Mouse (Mus musculus) hindbrain, embryonic 11.5 days (tissue): ENCODE measurements around the gene Fam243. TPM values are rescaled to one million over a fixed set of nuclear protein-coding genes. Genes with fewer than 3 reads are reported as not detected.

Source experiments
- ATAC-seq: fragments of 200-750 bp; cut with Nextera tagmentation; 2 replicates; pipeline ENCODE4 v1.8.0; 2017; ENCODE audit warnings: mild to moderate bottlenecking, moderate TSS enrichment, moderate library complexity; ENCODE audit not compliant: low FRiP score
- DNase-seq: peaks from one replicate; pipeline ENCODE4 v3.0.0-alpha.2; 2015; ENCODE audit warnings: low spot score
- H3K27ac ChIP-seq: fragments of 300-500 bp; sonication (generic); 2 replicates; pipeline ENCODE4 v1.5.1; 2014; ENCODE audit warnings: mild to moderate bottlenecking, low read depth, low read length
- H3K27me3 ChIP-seq: fragments of 300-500 bp; sonication (generic); 2 replicates; pipeline ENCODE4 v1.6.1; 2014; ENCODE audit warnings: mild to moderate bottlenecking, low read length, moderate library complexity, mixed read lengths; ENCODE audit not compliant: control insufficient read depth, insufficient read depth
- H3K36me3 ChIP-seq: fragments of 300-500 bp; sonication (generic); 2 replicates; pipeline ENCODE4 v1.6.1; 2014; ENCODE audit warnings: mild to moderate bottlenecking, low read length, moderate library complexity, mixed read lengths; ENCODE audit not compliant: control insufficient read depth, insufficient read depth
- H3K4me1 ChIP-seq: fragments of 300-500 bp; sonication (generic); replicated peaks from 2 replicates; pipeline ENCODE4 v1.6.1; 2014; ENCODE audit warnings: low read length, mixed read lengths; ENCODE audit not compliant: control insufficient read depth, insufficient read depth
- H3K4me2 ChIP-seq: fragments of 300-500 bp; sonication (generic); replicated peaks from 2 replicates; pipeline ENCODE4 v1.6.1; 2014; ENCODE audit warnings: mild to moderate bottlenecking, low read depth, low read length
- H3K4me3 ChIP-seq: fragments of 300-500 bp; sonication (generic); 2 replicates; pipeline ENCODE4 v1.5.1; 2014; ENCODE audit warnings: low read depth, low read length
- H3K9ac ChIP-seq: fragments of 300-500 bp; sonication (generic); 2 replicates; pipeline ENCODE4 v1.6.1; 2014; ENCODE audit warnings: low read depth, low read length
- H3K9me3 ChIP-seq: fragments of 300-500 bp; sonication (generic); 2 replicates; pipeline ENCODE4 v1.6.1; 2016; ENCODE audit warnings: low read length; ENCODE audit not compliant: control insufficient read depth
- WGBS: fragments of 180-500 bp; shearing (Covaris S2); extraction: QIAGEN DNeasy Blood & Tissue Kit; methylation state at CpG from one replicate; pipeline ENCODE4 v1.1.7; 2014; 5-methylcytosine and 5-hydroxymethylcytosine counted together
- polyA plus RNA-seq: library from polyadenylated mRNA; unstranded; fragments of >200 nt; fragmentation: Nextera tagmentation; extraction: Ambion mirVana; gene quantifications from 2 replicates; pipeline ENCODE4 v1.2.1, GENCODE M21; 2014

The Fam243 gene
- polyA plus RNA-seq, 1 experiment from 2014 or later: not detected

- H3K9me3 ChIP-seq: no peaks in the 10 kb centered on the region
- H3K4me1 ChIP-seq: no peaks in the 10 kb centered on the region
- H3K4me3 ChIP-seq: no peak overlapping the region
- H3K9ac ChIP-seq: no peak overlapping the region
- WGBS: 45% methylated on average over 13 of the region's 13 CpGs
- no peaks in the 10 kb centered on the region for H3K27me3 ChIP-seq
- DNase-seq (peak; percentile 75), ATAC-seq (peak; percentile 74)
- H3K36me3 ChIP-seq: peaks cover 3% of the 10 kb centered on the region; the same call in 1 of the 2 replicates
- H3K27ac ChIP-seq: no peak overlapping the region
- no peak overlapping the region for H3K4me2 ChIP-seq
Observed at GRCm38 (mm10) chr16:92313953-92314741, 7.1 kb downstream of the Fam243 start.

- Histone ChIP-seq H3K36me3 (peaks cover 3% of the 10 kb centered on the region; the same call in 1 of the 2 replicates), H3K9me3 (no peaks in the 10 kb centered on the region), H3K4me3 (no peak overlapping the region), H3K4me1 (no peaks in the 10 kb centered on the region), H3K27me3 (no peaks in the 10 kb centered on the region), H3K27ac (no peak overlapping the region), H3K4me2 (no peak overlapping the region), H3K9ac (no peak overlapping the region)
- ATAC-seq (no peak), DNase-seq (no peak)
- 55% methylated on average over 4 of the region's 4 CpGs for WGBS
Observed at GRCm38 (mm10) chr16:92309126-92309525, 12.1 kb downstream of the Fam243 start.

- no peak overlapping the region for H3K4me2 ChIP-seq
- ATAC-seq: no peak
- DNase-seq: no peak
- no peaks in the 10 kb centered on the region for H3K27me3 ChIP-seq
- no peak overlapping the region for H3K4me3 ChIP-seq
- H3K4me1 ChIP-seq: no peaks in the 10 kb centered on the region
- H3K27ac ChIP-seq: no peak overlapping the region
- WGBS: 91% methylated on average over 3 of the region's 3 CpGs
- no peaks in the 10 kb centered on the region for H3K9me3 ChIP-seq
- peaks cover 3% of the 10 kb centered on the region; the same call in 1 of the 2 replicates for H3K36me3 ChIP-seq
- no peak overlapping the region for H3K9ac ChIP-seq
Observed at GRCm38 (mm10) chr16:92307947-92308346, 13.3 kb downstream of the Fam243 start.

- H3K9me3 ChIP-seq: no peaks in the 10 kb centered on the region
- DNase-seq: peak; percentile 49
Observed at GRCm38 (mm10) chr16:92305519-92305918, 15.7 kb downstream of the Fam243 start.

GRCm38 (mm10) chr16:92302506-92302905 is 18.7 kb downstream of the Fam243 start:
- Histone ChIP-seq H3K4me3 (no peak overlapping the region; the same call in 1 of the 2 replicates), H3K36me3 (no peaks in the 10 kb centered on the region), H3K4me1 (no peaks in the 10 kb centered on the region), H3K4me2 (no peak overlapping the region), H3K27ac (no peak overlapping the region), H3K9me3 (no peaks in the 10 kb centered on the region), H3K9ac (peak overlapping the region; percentile 5; the same call in 1 of the 2 replicates), H3K27me3 (no peaks in the 10 kb centered on the region)
- DNase-seq: peak; percentile 7
- 77% methylated on average over 5 of the region's 5 CpGs for WGBS
- no peak for ATAC-seq

More at GRCm38 (mm10) chr16:92305519-92305918, 15.7 kb downstream of the Fam243 start:
- ATAC-seq: no peak
- Histone ChIP-seq H3K4me2 (no peak overlapping the region), H3K27me3 (no peaks in the 10 kb centered on the region), H3K36me3 (no peaks in the 10 kb centered on the region), H3K27ac (no peak overlapping the region), H3K9ac (no peak overlapping the region), H3K4me1 (no peaks in the 10 kb centered on the region), H3K4me3 (no peak overlapping the region)
- WGBS: 95% methylated on average over 2 of the region's 2 CpGs

GRCm38 (mm10) chr16:92301989-92302388 is 19.3 kb downstream of the Fam243 start:
- ATAC-seq (no peak), DNase-seq (peak; percentile 14)
- no peaks in the 10 kb centered on the region for H3K4me1 ChIP-seq
- no peak overlapping the region for H3K27ac ChIP-seq
- no peaks in the 10 kb centered on the region for H3K27me3 ChIP-seq
- H3K4me3 ChIP-seq: peak overlapping the region; percentile 60
- 40% methylated on average over 5 of the region's 5 CpGs for WGBS
- no peaks in the 10 kb centered on the region for H3K36me3 ChIP-seq
- peak overlapping the region; percentile 83 for H3K9ac ChIP-seq
- peak overlapping the region; percentile 72 for H3K4me2 ChIP-seq
- no peaks in the 10 kb centered on the region for H3K9me3 ChIP-seq

- peak overlapping the region; percentile 72 for H3K4me2 ChIP-seq
- H3K9ac ChIP-seq: peak overlapping the region; percentile 83
- ATAC-seq: peak; percentile 75
- no peak for DNase-seq
- H3K9me3 ChIP-seq: no peaks in the 10 kb centered on the region
- no peaks in the 10 kb centered on the region for H3K27me3 ChIP-seq
- WGBS: under 1% methylated on average over 12 of the region's 12 CpGs
- H3K4me3 ChIP-seq: peak overlapping the region; percentile 60
- H3K4me1 ChIP-seq: no peaks in the 10 kb centered on the region
- H3K27ac ChIP-seq: no peak overlapping the region
- no peaks in the 10 kb centered on the region for H3K36me3 ChIP-seq
Observed at GRCm38 (mm10) chr16:92301412-92301806, 19.8 kb downstream of the Fam243 start.

GRCm38 (mm10) chr16:92300649-92301411 is 20.4 kb downstream of the Fam243 start, which contains the start of gene Smim11:
TSS of gene Smim11 (plus strand) at chr16:92301286.
- Histone ChIP-seq H3K4me3 (peak within 1 kb of the TSS; percentile 60), H3K9ac (peak within 1 kb of the TSS; percentile 83), H3K4me1 (no peaks in the 10 kb centered on the region), H3K36me3 (no peaks in the 10 kb centered on the region), H3K27ac (peak within 1 kb of the TSS; percentile 56; the same call in 1 of the 2 replicates), H3K27me3 (no peaks in the 10 kb centered on the region), H3K4me2 (peak within 1 kb of the TSS; percentile 72), H3K9me3 (no peaks in the 10 kb centered on the region)
- 10% methylated on average over 32 of the region's 32 CpGs for WGBS
- peak; percentile 99 for DNase-seq
- ATAC-seq: peak; percentile 94
